ENCODE assay signal across 7 mouse cellular contexts in genomic region chr9:7184897-7185291, GRCm38 (mm10). TPM values are rescaled to one million over a fixed set of nuclear protein-coding genes. Genes with fewer than 3 reads are reported as not detected.
DNase-seq lines count a peak whose midpoint lies in the region; ATAC-seq lines count a peak whose summit lies in the region.

No protein-coding gene starts in this region.

- DNase-seq in retina, embryonic 14.5 days (ENCODE audit: low spot score) = peak; percentile 41
- no peak for DNase-seq in retina, postnatal 1 day
- DNase-seq in adrenal gland, postnatal 14 days = peak; percentile 66
- DNase-seq in forebrain, embryonic 10.5 days (ENCODE audit: extremely low spot score, low spot score) = peak; percentile 42

- peaks cover 21% of the 10 kb centered on the region for H3K4me1 ChIP-seq in forebrain, embryonic 10.5 days
- H3K4me1 ChIP-seq in hindbrain, embryonic 15.5 days (replicated peaks) = peaks cover 34% of the 10 kb centered on the region
- peaks cover 34% of the 10 kb centered on the region for H3K4me1 ChIP-seq in liver, embryonic 12.5 days
- H3K4me1 ChIP-seq in neural tube, embryonic 12.5 days = peaks cover 13% of the 10 kb centered on the region

- H3K4me3 ChIP-seq in forebrain, embryonic 10.5 days = peak overlapping the region; percentile 93
- peak overlapping the region; percentile 91 for H3K4me3 ChIP-seq in hindbrain, embryonic 15.5 days
- H3K4me3 ChIP-seq in liver, embryonic 12.5 days = peak overlapping the region; percentile 97
- H3K4me3 ChIP-seq in neural tube, embryonic 12.5 days = peak overlapping the region; percentile 94

- H3K27ac ChIP-seq in forebrain, embryonic 10.5 days = peak overlapping the region; percentile 92
- H3K27ac ChIP-seq in hindbrain, embryonic 15.5 days (replicated peaks) = peak overlapping the region; percentile 93
- H3K27ac ChIP-seq in liver, embryonic 12.5 days = peak overlapping the region; percentile 96
- H3K27ac ChIP-seq in neural tube, embryonic 12.5 days = no peak overlapping the region

- ATAC-seq in hindbrain, embryonic 15.5 days (ENCODE audit: low FRiP score, low read depth) = peak; percentile 67
- peak; percentile 82 for ATAC-seq in liver, embryonic 12.5 days
- peak; percentile 80 for ATAC-seq in neural tube, embryonic 12.5 days (ENCODE audit: low FRiP score, low read depth)

- no peaks in the 10 kb centered on the region for H3K27me3 ChIP-seq in forebrain, embryonic 10.5 days (ENCODE audit: poor library complexity, severe bottlenecking)
- no peaks in the 10 kb centered on the region for H3K27me3 ChIP-seq in hindbrain, embryonic 15.5 days
- no peaks in the 10 kb centered on the region for H3K27me3 ChIP-seq in liver, embryonic 12.5 days (replicated peaks)
- H3K27me3 ChIP-seq in neural tube, embryonic 12.5 days (replicated peaks) = no peaks in the 10 kb centered on the region

- WGBS in forebrain, embryonic 10.5 days = under 1% methylated on average over 28 of the region's 31 CpGs
- under 1% methylated on average over 27 of the region's 31 CpGs for WGBS in hindbrain, embryonic 15.5 days
- WGBS in liver, embryonic 12.5 days (ENCODE audit: insufficient replicate concordance) = under 1% methylated on average over 29 of the region's 31 CpGs
- WGBS in neural tube, embryonic 12.5 days = 0% methylated on average over 28 of the region's 31 CpGs

- H3K36me3 ChIP-seq in forebrain, embryonic 10.5 days (replicated peaks) = peaks cover 35% of the 10 kb centered on the region
- H3K36me3 ChIP-seq in hindbrain, embryonic 15.5 days = peaks cover 4% of the 10 kb centered on the region; the same call in 1 of the 2 replicates
- peaks cover 17% of the 10 kb centered on the region for H3K36me3 ChIP-seq in liver, embryonic 12.5 days
- H3K36me3 ChIP-seq in neural tube, embryonic 12.5 days = peaks cover 8% of the 10 kb centered on the region

- H3K9ac ChIP-seq in hindbrain, embryonic 15.5 days = peak overlapping the region; percentile 90
- peak overlapping the region; percentile 95 for H3K9ac ChIP-seq in liver, embryonic 12.5 days
- peak overlapping the region; percentile 90 for H3K9ac ChIP-seq in neural tube, embryonic 12.5 days

- no peaks in the 10 kb centered on the region for H3K9me3 ChIP-seq in forebrain, embryonic 10.5 days
- no peaks in the 10 kb centered on the region for H3K9me3 ChIP-seq in hindbrain, embryonic 15.5 days
- no peaks in the 10 kb centered on the region for H3K9me3 ChIP-seq in liver, embryonic 12.5 days (replicated peaks)
- H3K9me3 ChIP-seq in neural tube, embryonic 12.5 days = no peaks in the 10 kb centered on the region

- H3K4me2 ChIP-seq in hindbrain, embryonic 15.5 days = peak overlapping the region; percentile 93
- H3K4me2 ChIP-seq in liver, embryonic 12.5 days = peak overlapping the region; percentile 88
- peak overlapping the region; percentile 77 for H3K4me2 ChIP-seq in neural tube, embryonic 12.5 days (replicated peaks)

RNA-seq across cellular contexts. Expression of gene Dcun1d5, which starts 0.6 kb away (rescaled TPM):
- 84.4 and 89.5 TPM in 2 replicates for total RNA-seq in adrenal gland, postnatal 14 days (2021)
- 115 and 121 TPM in 2 replicates for polyA plus RNA-seq in forebrain, embryonic 10.5 days (2016; fragmentation: Nextera tagmentation; extraction: Ambion mirVana)
- polyA plus RNA-seq in hindbrain, embryonic 15.5 days (2015; fragmentation: Nextera tagmentation; extraction: Ambion mirVana) = 92.2 and 99.8 TPM in 2 replicates
- 111 and 113 TPM in 2 replicates for polyA plus RNA-seq in liver, embryonic 12.5 days (2016; fragmentation: Nextera tagmentation; extraction: Ambion mirVana)
- 132 and 143 TPM in 2 replicates for polyA plus RNA-seq in neural tube, embryonic 12.5 days (2016; fragmentation: Nextera tagmentation; extraction: Ambion mirVana)

RNA-seq across cellular contexts. Expression of gene Dync2h1, which starts 0.6 kb away (rescaled TPM):
- 13.0 and 14.7 TPM in 2 replicates for total RNA-seq in adrenal gland, postnatal 14 days (2021)
- 25.7 and 27.9 TPM in 2 replicates for polyA plus RNA-seq in forebrain, embryonic 10.5 days (2016; fragmentation: Nextera tagmentation; extraction: Ambion mirVana)
- polyA plus RNA-seq in hindbrain, embryonic 15.5 days (2015; fragmentation: Nextera tagmentation; extraction: Ambion mirVana) = 18.5 and 19.8 TPM in 2 replicates
- 3.6 TPM in 2 replicates for polyA plus RNA-seq in liver, embryonic 12.5 days (2016; fragmentation: Nextera tagmentation; extraction: Ambion mirVana)
- polyA plus RNA-seq in neural tube, embryonic 12.5 days (2016; fragmentation: Nextera tagmentation; extraction: Ambion mirVana) = 21.5 and 22.9 TPM in 2 replicates
